Mouse (Mus musculus): ENCODE results near the gene Slc5a4b. TPM values are rescaled to one million over a fixed set of nuclear protein-coding genes. Genes with fewer than 3 reads are reported as not detected.
"Not testable (repeated sequence)": the region's sequence is repeated elsewhere in the genome, so short reads cannot be mapped to it uniquely, and the experiment has no call there.

The Slc5a4b gene
- polyA plus RNA-seq, 1 experiment from 2014 or later, result 0.12 TPM

DNA sequence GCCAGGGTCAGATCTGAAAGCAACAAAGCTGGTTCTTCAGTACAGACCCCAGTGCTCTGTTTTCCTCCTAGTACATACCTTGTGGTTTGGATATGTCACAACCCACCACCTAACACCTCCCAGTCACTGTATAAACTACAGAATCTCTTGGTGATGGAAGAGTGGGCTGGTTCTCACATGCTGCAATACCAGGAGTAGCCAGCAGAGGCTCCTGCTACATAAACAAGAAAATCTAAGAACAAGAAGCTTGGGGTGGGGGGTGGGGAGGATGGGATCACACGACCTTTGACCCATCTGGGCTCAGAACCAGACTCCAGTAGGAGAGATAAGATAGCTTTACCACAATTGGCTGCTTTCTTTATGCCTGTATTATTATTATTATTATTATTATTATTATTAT lies 8.0 kb upstream of the Slc5a4b start:
- Histone ChIP-seq H3K4me1 (ENCODE audit: insufficient read depth, low read length) (no peaks in the 10 kb centered on the region), H3K9ac (replicated peaks; ENCODE audit: low read length) (no peak overlapping the region), H3K27me3 (ENCODE audit: insufficient read depth, low read length) (no peaks in the 10 kb centered on the region), H3K4me2 (replicated peaks; ENCODE audit: low read depth, low read length) (no peak overlapping the region), H3K4me3 (ENCODE audit: low read length) (no peak overlapping the region), H3K9me3 (ENCODE audit: low read length) (no peaks in the 10 kb centered on the region), H3K27ac (ENCODE audit: low read length) (no peak overlapping the region), H3K36me3 (ENCODE audit: insufficient read depth, low read length) (no peaks in the 10 kb centered on the region)
- no peak for ATAC-seq (ENCODE audit: low FRiP score, low TSS enrichment)
- WGBS, result 22% methylated on average over 1 of the region's 1 CpGs

DNA sequence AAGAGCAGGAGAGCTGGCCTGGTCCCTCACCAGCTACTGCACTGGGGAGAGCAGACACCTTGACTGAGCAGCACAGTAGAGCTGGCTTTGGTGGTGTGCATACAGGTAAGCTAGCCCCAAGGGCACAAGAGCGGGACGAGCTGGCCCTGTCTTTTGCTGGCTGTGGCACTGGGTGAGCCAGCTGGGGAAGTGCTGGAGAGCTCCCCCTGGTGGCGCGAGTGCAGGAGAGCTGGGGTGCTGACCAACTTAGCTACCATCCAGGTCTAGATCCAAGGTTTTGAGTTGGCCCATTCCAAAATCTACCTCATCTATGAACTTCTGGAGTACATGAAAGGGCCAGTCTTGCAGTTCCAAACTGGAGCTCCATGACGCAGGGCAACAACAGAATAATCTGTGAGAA lies 7.2 kb upstream of the Slc5a4b start:
- no peaks in the 10 kb centered on the region for H3K27me3 ChIP-seq (ENCODE audit: insufficient read depth, low read length)
- H3K9me3 ChIP-seq (ENCODE audit: low read length), result no peaks in the 10 kb centered on the region
- no peak overlapping the region for H3K4me3 ChIP-seq (ENCODE audit: low read length)
- H3K4me2 ChIP-seq (replicated peaks; ENCODE audit: low read depth, low read length), result no peak overlapping the region
- H3K9ac ChIP-seq (replicated peaks; ENCODE audit: low read length), result no peak overlapping the region
- peak; percentile 52 for ATAC-seq (ENCODE audit: low FRiP score, low TSS enrichment)
- H3K27ac ChIP-seq (ENCODE audit: low read length), result no peak overlapping the region
- 32% methylated on average over 5 of the region's 5 CpGs for WGBS
- no peaks in the 10 kb centered on the region for H3K4me1 ChIP-seq (ENCODE audit: insufficient read depth, low read length)
- H3K36me3 ChIP-seq (ENCODE audit: insufficient read depth, low read length), result no peaks in the 10 kb centered on the region

DNA sequence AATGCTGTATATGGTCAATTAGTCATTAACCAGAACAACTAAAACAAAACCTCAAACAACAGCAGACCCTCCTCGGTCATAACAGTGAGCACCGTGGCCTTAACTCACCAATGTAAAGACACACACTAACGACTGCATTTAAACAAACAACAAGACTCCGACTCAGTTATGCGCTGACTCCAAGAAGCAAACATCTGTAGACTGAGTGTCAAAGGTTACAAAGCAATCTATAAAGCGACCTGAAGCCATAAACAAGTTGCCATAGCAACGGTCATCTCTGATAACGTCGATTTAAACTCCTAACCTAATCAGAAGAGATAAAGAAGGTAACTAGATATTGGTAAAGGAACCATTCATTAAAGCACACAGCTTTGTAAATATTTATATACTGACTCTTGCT lies 13.4 kb downstream of the Slc5a4b start:
- Histone ChIP-seq H3K36me3 (ENCODE audit: insufficient read depth, low read length) (no peaks in the 10 kb centered on the region), H3K27me3 (ENCODE audit: insufficient read depth, low read length) (no peaks in the 10 kb centered on the region), H3K27ac (ENCODE audit: low read length) (no peak overlapping the region), H3K9ac (replicated peaks; ENCODE audit: low read length) (no peak overlapping the region), H3K4me2 (replicated peaks; ENCODE audit: low read depth, low read length) (no peak overlapping the region), H3K4me3 (ENCODE audit: low read length) (no peak overlapping the region), H3K9me3 (ENCODE audit: low read length) (no peaks in the 10 kb centered on the region), H3K4me1 (ENCODE audit: insufficient read depth, low read length) (no peaks in the 10 kb centered on the region)
- no peak for ATAC-seq (ENCODE audit: low FRiP score, low TSS enrichment)
- 54% methylated on average over 9 of the region's 9 CpGs for WGBS

DNA sequence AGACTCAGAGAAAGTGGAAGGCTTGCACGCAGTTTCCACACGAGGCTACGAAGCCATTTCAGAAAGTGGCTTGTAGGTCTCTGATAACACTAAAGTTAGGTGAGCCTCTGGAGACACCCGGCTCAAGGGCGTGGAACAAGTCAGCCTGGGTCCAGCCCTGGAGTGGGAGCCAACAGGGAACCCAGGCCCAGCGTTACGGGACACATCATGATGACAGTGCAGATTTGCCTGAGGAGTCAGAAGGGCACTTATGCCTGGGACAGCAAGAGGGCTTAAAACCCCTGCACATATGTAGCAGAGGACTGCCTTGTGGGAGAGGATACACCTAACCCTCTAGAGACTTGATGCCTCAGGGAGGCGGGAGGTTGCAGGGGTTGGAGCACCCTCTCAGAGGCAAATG lies 14.2 kb downstream of the Slc5a4b start:
- no peak overlapping the region for H3K27ac ChIP-seq (ENCODE audit: low read length)
- H3K27me3 ChIP-seq (ENCODE audit: insufficient read depth, low read length), result no peaks in the 10 kb centered on the region
- WGBS, result 91% methylated on average over 8 of the region's 8 CpGs
- no peak overlapping the region for H3K4me3 ChIP-seq (ENCODE audit: low read length)
- H3K4me2 ChIP-seq (replicated peaks; ENCODE audit: low read depth, low read length), result no peak overlapping the region
- H3K4me1 ChIP-seq (ENCODE audit: insufficient read depth, low read length), result no peaks in the 10 kb centered on the region
- no peaks in the 10 kb centered on the region for H3K9me3 ChIP-seq (ENCODE audit: low read length)
- H3K36me3 ChIP-seq (ENCODE audit: insufficient read depth, low read length), result no peaks in the 10 kb centered on the region
- ATAC-seq (ENCODE audit: low FRiP score, low TSS enrichment), result no peak
- no peak overlapping the region for H3K9ac ChIP-seq (replicated peaks; ENCODE audit: low read length)

DNA sequence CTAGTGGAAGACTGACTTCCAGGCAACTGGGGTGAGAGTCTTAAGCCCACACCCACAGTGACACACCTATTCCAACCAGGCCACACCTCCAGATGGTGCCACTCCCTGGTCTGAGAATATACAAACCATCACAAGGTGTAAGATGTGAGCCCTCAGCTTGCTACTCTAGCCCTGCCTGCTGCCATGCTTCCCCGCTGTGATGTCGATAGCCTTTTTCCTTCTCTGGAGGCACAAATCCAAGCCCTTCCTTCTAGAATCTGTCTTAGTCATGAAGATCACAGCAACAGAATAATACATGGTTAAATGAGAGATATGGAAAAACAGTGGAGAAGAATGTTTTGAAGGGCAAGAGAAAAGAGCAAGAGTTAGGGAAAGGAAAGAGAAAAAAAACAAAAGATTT lies 33.8 kb downstream of the Slc5a4b start:
- not testable (repeated sequence) for H3K4me1 ChIP-seq (ENCODE audit: insufficient read depth, low read length); H3K4me3 ChIP-seq (ENCODE audit: low read length); H3K27me3 ChIP-seq (ENCODE audit: insufficient read depth, low read length); H3K9ac ChIP-seq (replicated peaks; ENCODE audit: low read length); H3K36me3 ChIP-seq (ENCODE audit: insufficient read depth, low read length); H3K9me3 ChIP-seq (ENCODE audit: low read length); H3K27ac ChIP-seq (ENCODE audit: low read length); H3K4me2 ChIP-seq (replicated peaks; ENCODE audit: low read depth, low read length); ATAC-seq (ENCODE audit: low FRiP score, low TSS enrichment)
- 94% methylated on average over 2 of the region's 2 CpGs for whole genome bisulfite sequencing

DNA sequence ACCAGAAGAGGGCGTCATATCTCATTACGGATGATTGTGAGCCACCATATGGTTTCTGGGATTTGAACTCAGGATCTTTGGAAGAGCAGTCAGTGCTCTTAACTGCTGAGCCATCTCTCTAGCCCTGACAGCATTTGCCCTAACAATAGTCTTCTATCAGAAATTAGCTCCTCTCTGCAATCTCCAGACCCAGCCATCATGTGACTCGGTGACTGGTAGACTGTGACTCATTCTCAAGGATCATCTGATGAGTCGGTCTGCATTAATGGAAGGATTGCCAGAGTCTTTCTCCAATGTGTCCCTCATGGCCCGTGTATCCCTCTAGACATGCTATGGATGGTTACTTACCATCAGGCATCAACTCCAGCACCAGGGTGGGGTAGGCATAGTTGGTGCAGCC lies 38.7 kb downstream of the Slc5a4b start:
- H3K4me2 ChIP-seq (replicated peaks; ENCODE audit: low read depth, low read length); ATAC-seq (ENCODE audit: low FRiP score, low TSS enrichment); H3K4me3 ChIP-seq (ENCODE audit: low read length); H3K9me3 ChIP-seq (ENCODE audit: low read length); H3K36me3 ChIP-seq (ENCODE audit: insufficient read depth, low read length); H3K27ac ChIP-seq (ENCODE audit: low read length); H3K27me3 ChIP-seq (ENCODE audit: insufficient read depth, low read length); H3K9ac ChIP-seq (replicated peaks; ENCODE audit: low read length); H3K4me1 ChIP-seq (ENCODE audit: insufficient read depth, low read length): not testable (repeated sequence)
- WGBS, result 88% methylated on average over 5 of the region's 5 CpGs

DNA sequence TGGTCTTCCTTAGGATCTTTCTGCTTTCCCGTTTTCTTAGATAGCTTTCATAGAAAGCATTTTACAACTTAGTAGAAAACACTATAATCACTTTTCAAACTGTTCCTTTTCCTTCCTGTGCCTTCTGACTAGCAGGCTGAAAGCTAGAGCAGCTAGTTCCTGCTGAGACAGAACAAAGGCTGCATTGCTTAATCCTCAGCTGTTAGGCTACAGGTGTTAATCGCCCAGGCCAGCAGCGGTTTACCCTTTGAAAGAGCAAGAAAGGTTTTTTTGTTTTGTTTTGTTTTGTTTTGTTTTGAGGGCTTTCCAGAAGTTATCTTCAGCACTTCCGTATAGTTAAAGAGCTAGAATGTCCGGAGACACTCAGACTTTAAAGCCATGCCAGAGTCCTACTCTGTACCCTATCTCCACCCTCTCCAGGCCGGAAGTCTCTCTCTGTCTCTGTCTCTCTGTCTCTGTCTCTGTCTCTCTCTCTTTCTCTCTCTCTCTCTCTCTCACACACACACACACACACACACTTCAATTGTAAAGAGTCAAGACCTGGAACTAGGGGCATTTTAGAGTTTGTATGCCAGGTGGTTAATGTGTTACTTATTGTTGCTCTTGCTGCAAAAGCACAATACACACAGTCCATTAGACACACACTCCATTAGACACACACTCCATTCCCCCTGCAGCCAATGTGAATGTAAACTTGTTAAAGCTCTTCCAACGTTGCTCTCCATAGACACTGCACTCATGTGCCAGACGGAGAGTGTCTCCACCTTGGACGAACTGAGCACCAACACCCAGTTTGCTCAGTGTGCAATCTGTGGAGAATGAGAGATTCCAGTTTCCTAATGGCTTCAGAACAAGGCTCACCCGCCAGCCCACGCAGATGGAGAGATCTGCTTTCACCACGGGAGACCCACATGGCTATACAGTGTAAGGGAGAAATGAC lies 42.8 kb downstream of the Slc5a4b start:
- Histone ChIP-seq H3K9me3 (ENCODE audit: low read length) (no peaks in the 10 kb centered on the region), H3K27me3 (ENCODE audit: insufficient read depth, low read length) (no peaks in the 10 kb centered on the region), H3K36me3 (ENCODE audit: insufficient read depth, low read length) (no peaks in the 10 kb centered on the region), H3K4me2 (replicated peaks; ENCODE audit: low read depth, low read length) (peak overlapping the region; percentile 19; the same call in 1 of the 2 replicates), H3K27ac (ENCODE audit: low read length) (peak overlapping the region; percentile 85), H3K9ac (replicated peaks; ENCODE audit: low read length) (no peak overlapping the region), H3K4me3 (ENCODE audit: low read length) (no peak overlapping the region), H3K4me1 (ENCODE audit: insufficient read depth, low read length) (peaks cover 4% of the 10 kb centered on the region; the same call in 1 of the 2 replicates)
- 18% methylated on average over 12 of the region's 12 CpGs for WGBS
- peak; percentile 88 for ATAC-seq (ENCODE audit: low FRiP score, low TSS enrichment)

DNA sequence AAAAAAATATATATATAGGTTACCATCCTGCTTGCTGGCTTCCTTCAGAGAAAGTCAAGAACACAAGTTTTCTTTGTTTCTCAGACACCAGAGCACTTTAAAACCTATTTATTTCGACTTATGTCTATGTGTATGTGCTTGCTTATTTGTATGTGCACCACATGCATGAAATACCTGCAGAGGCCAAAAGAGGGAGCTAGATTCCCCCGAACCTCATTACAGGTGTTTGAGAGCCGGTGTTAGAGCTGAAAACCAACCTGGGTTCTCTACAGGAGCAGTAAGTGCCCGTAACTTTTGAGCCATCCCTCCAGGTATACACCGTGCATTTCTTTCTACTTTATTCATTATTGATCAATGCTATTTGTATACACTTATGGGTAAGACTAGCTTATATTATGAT lies 48.3 kb downstream of the Slc5a4b start:
- ATAC-seq (ENCODE audit: low FRiP score, low TSS enrichment), result no peak
- Histone ChIP-seq H3K9ac (replicated peaks; ENCODE audit: low read length) (no peak overlapping the region), H3K27me3 (ENCODE audit: insufficient read depth, low read length) (no peaks in the 10 kb centered on the region), H3K4me2 (replicated peaks; ENCODE audit: low read depth, low read length) (no peak overlapping the region), H3K4me1 (ENCODE audit: insufficient read depth, low read length) (no peaks in the 10 kb centered on the region), H3K27ac (ENCODE audit: low read length) (no peak overlapping the region), H3K9me3 (ENCODE audit: low read length) (peaks cover 2% of the 10 kb centered on the region; the same call in 1 of the 2 replicates), H3K4me3 (ENCODE audit: low read length) (no peak overlapping the region), H3K36me3 (ENCODE audit: insufficient read depth, low read length) (no peaks in the 10 kb centered on the region)
- WGBS, result 92% methylated on average over 5 of the region's 5 CpGs

DNA sequence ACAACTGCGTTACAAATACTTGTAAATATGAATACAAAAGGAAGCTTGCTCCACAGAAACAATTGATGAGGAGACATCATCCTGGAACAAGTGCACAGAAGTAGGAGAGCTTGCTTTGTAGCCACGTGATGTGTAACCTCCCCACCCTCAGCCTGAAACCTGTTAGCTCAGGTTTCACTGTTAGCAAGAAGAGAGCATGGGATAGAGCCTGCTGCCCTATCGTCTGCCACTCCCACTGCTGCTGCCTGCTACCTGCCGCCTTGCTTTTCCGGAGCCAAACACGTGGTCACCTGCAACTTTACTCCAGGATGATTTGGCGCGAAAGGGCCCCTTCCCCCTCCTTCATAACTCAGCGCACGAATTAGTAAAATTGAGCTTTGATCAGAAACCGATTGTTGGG lies 58.9 kb downstream of the Slc5a4b start:
- no peaks in the 10 kb centered on the region for H3K4me1 ChIP-seq (ENCODE audit: insufficient read depth, low read length)
- WGBS, result 69% methylated on average over 11 of the region's 11 CpGs

DNA sequence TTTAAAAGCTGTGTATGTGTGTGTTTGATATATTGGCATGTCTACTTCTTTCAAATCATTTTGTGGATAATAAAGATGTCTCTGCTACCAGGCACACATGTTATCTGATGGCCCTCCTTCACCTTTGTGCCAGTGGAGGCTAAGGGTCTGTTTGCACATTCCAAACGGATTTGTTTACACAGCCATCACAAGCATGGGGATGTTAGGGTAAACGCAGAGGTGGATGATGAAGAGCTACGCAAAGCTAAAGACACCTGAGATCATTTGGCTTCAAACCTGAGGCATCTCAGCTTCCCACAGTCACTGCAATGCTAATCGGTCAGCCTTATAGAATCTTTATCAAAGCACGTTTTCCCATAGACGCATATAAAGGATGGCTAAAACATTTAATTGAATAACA lies 61.8 kb downstream of the Slc5a4b start:
- H3K4me1 ChIP-seq (ENCODE audit: insufficient read depth, low read length), result no peaks in the 10 kb centered on the region
- H3K4me2 ChIP-seq (replicated peaks; ENCODE audit: low read depth, low read length), result no peak overlapping the region
- H3K27ac ChIP-seq (ENCODE audit: low read length), result no peak overlapping the region
- no peak overlapping the region for H3K4me3 ChIP-seq (ENCODE audit: low read length)
- H3K9ac ChIP-seq (replicated peaks; ENCODE audit: low read length), result no peak overlapping the region
- 0 out of 2 replicates have a peak, but pooled peaks cover 4% of the 10 kb centered on the region for H3K36me3 ChIP-seq (ENCODE audit: insufficient read depth, low read length)
- WGBS, result 29% methylated on average over 6 of the region's 6 CpGs
- H3K9me3 ChIP-seq (ENCODE audit: low read length), result no peaks in the 10 kb centered on the region
- ATAC-seq (ENCODE audit: low FRiP score, low TSS enrichment), result no peak
- no peaks in the 10 kb centered on the region for H3K27me3 ChIP-seq (ENCODE audit: insufficient read depth, low read length)

More for the DNA sequence above, 58.9 kb downstream of the Slc5a4b start:
- no peak for ATAC-seq (ENCODE audit: low FRiP score, low TSS enrichment)
- Histone ChIP-seq H3K27me3 (ENCODE audit: insufficient read depth, low read length) (no peaks in the 10 kb centered on the region), H3K4me3 (ENCODE audit: low read length) (no peak overlapping the region), H3K9ac (replicated peaks; ENCODE audit: low read length) (no peak overlapping the region), H3K27ac (ENCODE audit: low read length) (no peak overlapping the region), H3K9me3 (ENCODE audit: low read length) (no peaks in the 10 kb centered on the region), H3K4me2 (replicated peaks; ENCODE audit: low read depth, low read length) (no peak overlapping the region), H3K36me3 (ENCODE audit: insufficient read depth, low read length) (no peaks in the 10 kb centered on the region)
